Mouse (Mus musculus): Measurements from ENCODE around the gene Gabbr2. TPM values are rescaled to one million over a fixed set of nuclear protein-coding genes. Genes with fewer than 3 reads are reported as not detected.

The Gabbr2 gene
- polyA plus RNA-seq, 1 experiment from 2014 or later: 16.4 TPM

DNA sequence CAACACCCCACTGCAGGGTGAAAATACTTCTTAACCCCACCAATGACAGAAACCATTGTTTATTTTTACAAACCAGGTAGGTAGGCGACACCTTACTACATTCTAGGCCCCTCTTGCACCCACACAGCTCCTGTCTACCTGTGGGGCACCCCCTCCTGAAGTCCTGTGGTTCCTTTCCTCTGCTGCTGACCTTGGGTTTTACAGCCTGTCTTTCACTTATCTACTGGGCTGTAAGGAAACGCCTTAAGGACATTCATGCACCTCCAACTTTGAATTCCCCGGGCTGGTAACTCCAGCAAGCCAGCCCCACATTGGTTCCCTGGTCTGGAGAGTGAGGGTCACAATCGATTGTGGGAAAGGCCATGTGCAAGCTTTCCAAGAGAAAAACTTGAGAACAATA lies 34.7 kb downstream of the Gabbr2 start:
- H3K36me3 ChIP-seq (ENCODE audit: control insufficient read depth, insufficient read depth, low read length): no peaks in the 10 kb centered on the region
- no peak overlapping the region for H3K27ac ChIP-seq (ENCODE audit: low read depth, low read length)
- no peaks in the 10 kb centered on the region for H3K9me3 ChIP-seq (ENCODE audit: control insufficient read depth, low read length)
- no peak overlapping the region for H3K9ac ChIP-seq (replicated peaks; ENCODE audit: low read depth, low read length)
- H3K4me3 ChIP-seq (ENCODE audit: low read depth, low read length): no peak overlapping the region
- no peak for ATAC-seq (ENCODE audit: low read depth)
- H3K4me2 ChIP-seq (ENCODE audit: low read depth, low read length): no peak overlapping the region
- H3K27me3 ChIP-seq (ENCODE audit: control insufficient read depth, insufficient read depth, low read length): no peaks in the 10 kb centered on the region
- 74% methylated on average over 4 of the region's 4 CpGs for WGBS
- no peaks in the 10 kb centered on the region for H3K4me1 ChIP-seq (ENCODE audit: control insufficient read depth, insufficient read depth, low read length)

DNA sequence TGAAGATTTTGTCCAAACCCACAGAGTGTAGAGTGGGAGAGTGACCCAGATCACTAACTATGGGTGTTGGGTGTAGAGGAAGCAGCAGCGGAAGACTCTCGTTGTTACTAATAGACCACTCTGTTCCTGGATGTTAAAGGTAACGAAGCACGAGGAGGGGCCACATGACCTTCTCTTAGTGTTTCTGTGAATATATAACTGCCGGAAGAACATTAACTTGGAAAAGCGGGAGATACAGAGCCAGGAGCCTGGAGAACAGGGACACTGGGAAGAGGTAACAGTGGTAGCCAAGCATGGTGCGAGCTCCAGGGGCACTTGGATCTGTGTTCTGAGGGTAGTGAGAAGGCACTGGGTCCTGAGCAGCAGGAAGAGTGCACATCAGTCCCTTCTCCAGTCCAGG lies 38.7 kb downstream of the Gabbr2 start:
- H3K4me3 ChIP-seq (ENCODE audit: low read depth, low read length): no peak overlapping the region
- ATAC-seq (ENCODE audit: low read depth): no peak
- no peak overlapping the region for H3K9ac ChIP-seq (replicated peaks; ENCODE audit: low read depth, low read length)
- H3K27me3 ChIP-seq (ENCODE audit: control insufficient read depth, insufficient read depth, low read length): no peaks in the 10 kb centered on the region
- H3K36me3 ChIP-seq (ENCODE audit: control insufficient read depth, insufficient read depth, low read length): no peaks in the 10 kb centered on the region
- no peak overlapping the region for H3K4me2 ChIP-seq (ENCODE audit: low read depth, low read length)
- H3K27ac ChIP-seq (ENCODE audit: low read depth, low read length): no peak overlapping the region
- no peaks in the 10 kb centered on the region for H3K4me1 ChIP-seq (ENCODE audit: control insufficient read depth, insufficient read depth, low read length)
- 86% methylated on average over 7 of the region's 7 CpGs for WGBS
- H3K9me3 ChIP-seq (ENCODE audit: control insufficient read depth, low read length): no peaks in the 10 kb centered on the region

DNA sequence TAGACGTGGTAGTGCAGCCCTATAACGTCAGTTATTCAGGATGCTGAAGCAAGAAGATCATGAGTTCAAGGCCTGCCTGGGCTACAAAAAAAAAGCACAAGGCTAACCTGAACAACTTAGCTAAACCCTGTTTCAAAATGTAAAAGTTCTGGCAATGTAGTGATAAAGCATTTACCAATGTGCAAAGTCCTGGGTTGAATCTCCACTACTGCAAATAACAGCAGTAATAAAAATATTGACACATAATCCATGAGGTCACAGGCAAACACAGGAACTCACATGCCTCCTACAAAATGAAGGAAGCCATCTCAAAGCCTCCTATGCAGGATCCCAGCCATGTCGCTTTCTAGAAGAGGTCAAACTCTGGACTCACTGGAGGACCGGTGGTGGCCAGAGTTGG lies 39.1 kb downstream of the Gabbr2 start:
- Histone ChIP-seq H3K27me3 (ENCODE audit: control insufficient read depth, insufficient read depth, low read length) (no peaks in the 10 kb centered on the region), H3K9ac (replicated peaks; ENCODE audit: low read depth, low read length) (no peak overlapping the region), H3K27ac (ENCODE audit: low read depth, low read length) (no peak overlapping the region), H3K4me2 (ENCODE audit: low read depth, low read length) (no peak overlapping the region), H3K36me3 (ENCODE audit: control insufficient read depth, insufficient read depth, low read length) (no peaks in the 10 kb centered on the region), H3K4me3 (ENCODE audit: low read depth, low read length) (no peak overlapping the region), H3K9me3 (ENCODE audit: control insufficient read depth, low read length) (no peaks in the 10 kb centered on the region), H3K4me1 (ENCODE audit: control insufficient read depth, insufficient read depth, low read length) (no peaks in the 10 kb centered on the region)
- WGBS: 87% methylated on average over 4 of the region's 4 CpGs
- no peak for ATAC-seq (ENCODE audit: low read depth)

DNA sequence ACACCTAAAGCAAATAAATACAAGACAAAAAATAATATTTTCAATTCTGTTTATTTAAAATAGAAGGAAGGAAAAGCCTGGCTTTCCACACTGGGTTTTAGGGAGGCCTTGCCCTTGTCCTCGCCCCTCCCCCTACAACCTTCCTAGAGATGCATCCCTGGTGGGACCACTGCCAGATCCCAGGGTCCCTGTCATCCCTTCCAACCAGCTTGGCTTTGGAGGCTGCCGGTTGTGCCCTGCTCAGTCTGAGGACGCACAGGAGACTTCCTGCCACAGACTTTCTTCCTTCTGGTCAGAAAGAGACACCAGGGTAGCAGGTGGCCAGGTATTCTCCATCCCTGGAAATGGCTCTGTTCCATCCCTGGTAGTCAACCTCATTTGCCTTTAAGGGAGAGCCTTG lies 57.4 kb downstream of the Gabbr2 start:
- H3K4me2 ChIP-seq (ENCODE audit: low read depth, low read length): no peak overlapping the region
- no peak overlapping the region for H3K4me3 ChIP-seq (ENCODE audit: low read depth, low read length)
- H3K36me3 ChIP-seq (ENCODE audit: control insufficient read depth, insufficient read depth, low read length): no peaks in the 10 kb centered on the region
- no peak for ATAC-seq (ENCODE audit: low read depth)
- no peak overlapping the region for H3K9ac ChIP-seq (replicated peaks; ENCODE audit: low read depth, low read length)
- 78% methylated on average over 3 of the region's 3 CpGs for WGBS
- no peaks in the 10 kb centered on the region for H3K9me3 ChIP-seq (ENCODE audit: control insufficient read depth, low read length)
- H3K4me1 ChIP-seq (ENCODE audit: control insufficient read depth, insufficient read depth, low read length): no peaks in the 10 kb centered on the region
- no peaks in the 10 kb centered on the region for H3K27me3 ChIP-seq (ENCODE audit: control insufficient read depth, insufficient read depth, low read length)
- no peak overlapping the region for H3K27ac ChIP-seq (ENCODE audit: low read depth, low read length)

DNA sequence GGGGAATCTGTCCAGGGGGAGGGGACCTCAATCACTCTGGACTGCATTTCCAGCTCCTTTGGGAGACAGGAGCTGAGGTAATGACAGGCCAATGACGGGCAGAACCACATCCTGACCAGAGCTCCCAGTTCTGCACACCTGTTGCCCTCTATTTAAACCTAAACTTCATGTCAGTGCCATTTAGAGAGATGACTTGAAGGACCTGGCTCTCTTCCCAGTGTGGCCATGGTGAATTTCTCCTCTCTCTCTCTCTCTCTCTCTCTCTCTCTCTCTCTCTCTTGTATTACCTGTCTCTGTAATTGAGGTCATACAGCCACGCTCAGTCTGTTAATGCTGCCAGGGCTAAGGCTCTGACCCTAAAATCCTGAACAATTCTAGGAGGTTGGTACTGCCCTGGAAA lies 58.1 kb downstream of the Gabbr2 start:
- no peak for ATAC-seq (ENCODE audit: low read depth)
- Histone ChIP-seq H3K9me3 (ENCODE audit: control insufficient read depth, low read length) (no peaks in the 10 kb centered on the region), H3K9ac (replicated peaks; ENCODE audit: low read depth, low read length) (no peak overlapping the region), H3K4me1 (ENCODE audit: control insufficient read depth, insufficient read depth, low read length) (no peaks in the 10 kb centered on the region), H3K4me2 (ENCODE audit: low read depth, low read length) (no peak overlapping the region), H3K36me3 (ENCODE audit: control insufficient read depth, insufficient read depth, low read length) (no peaks in the 10 kb centered on the region), H3K27me3 (ENCODE audit: control insufficient read depth, insufficient read depth, low read length) (no peaks in the 10 kb centered on the region), H3K27ac (ENCODE audit: low read depth, low read length) (no peak overlapping the region), H3K4me3 (ENCODE audit: low read depth, low read length) (no peak overlapping the region)
- WGBS: 80% methylated on average over 2 of the region's 2 CpGs

DNA sequence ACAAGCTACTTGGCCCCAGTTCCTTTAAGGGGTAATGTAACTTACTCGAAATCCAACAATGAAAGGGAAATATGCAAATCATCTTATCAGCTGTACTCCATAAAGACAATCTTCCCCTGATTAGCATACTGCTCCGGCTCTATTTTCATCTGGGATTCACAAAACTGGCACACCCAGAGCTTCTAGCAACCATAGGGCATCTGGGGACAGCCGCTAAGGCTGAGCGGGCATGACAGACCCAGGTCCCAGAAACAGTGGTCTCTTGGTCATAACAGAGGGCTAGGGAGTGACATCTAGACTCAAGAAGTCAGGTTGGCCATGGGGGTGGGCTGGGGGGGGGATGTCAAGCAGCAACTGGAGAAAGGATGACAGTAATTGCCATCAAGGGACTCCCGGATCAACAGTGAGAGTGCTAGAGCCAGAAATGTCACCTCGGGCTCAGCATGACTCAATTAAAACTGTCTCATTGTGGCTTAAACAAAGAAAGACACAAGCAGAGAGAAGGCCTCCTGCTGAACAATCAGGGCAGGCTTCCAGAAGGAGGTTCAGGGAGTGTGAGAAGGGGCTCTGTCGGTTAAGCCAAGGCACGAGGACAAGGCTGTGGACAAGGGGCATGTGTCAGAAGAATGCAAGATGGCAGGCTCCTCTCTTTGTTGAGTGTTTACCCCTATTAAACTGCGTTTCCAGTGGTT lies 59.8 kb downstream of the Gabbr2 start:
- Histone ChIP-seq H3K27ac (ENCODE audit: low read depth, low read length) (no peak overlapping the region), H3K4me2 (ENCODE audit: low read depth, low read length) (no peak overlapping the region), H3K9me3 (ENCODE audit: control insufficient read depth, low read length) (no peaks in the 10 kb centered on the region), H3K9ac (replicated peaks; ENCODE audit: low read depth, low read length) (no peak overlapping the region), H3K36me3 (ENCODE audit: control insufficient read depth, insufficient read depth, low read length) (no peaks in the 10 kb centered on the region), H3K4me3 (ENCODE audit: low read depth, low read length) (no peak overlapping the region), H3K27me3 (ENCODE audit: control insufficient read depth, insufficient read depth, low read length) (no peaks in the 10 kb centered on the region), H3K4me1 (ENCODE audit: control insufficient read depth, insufficient read depth, low read length) (no peaks in the 10 kb centered on the region)
- no peak for ATAC-seq (ENCODE audit: low read depth)
- 42% methylated on average over 9 of the region's 9 CpGs for WGBS

DNA sequence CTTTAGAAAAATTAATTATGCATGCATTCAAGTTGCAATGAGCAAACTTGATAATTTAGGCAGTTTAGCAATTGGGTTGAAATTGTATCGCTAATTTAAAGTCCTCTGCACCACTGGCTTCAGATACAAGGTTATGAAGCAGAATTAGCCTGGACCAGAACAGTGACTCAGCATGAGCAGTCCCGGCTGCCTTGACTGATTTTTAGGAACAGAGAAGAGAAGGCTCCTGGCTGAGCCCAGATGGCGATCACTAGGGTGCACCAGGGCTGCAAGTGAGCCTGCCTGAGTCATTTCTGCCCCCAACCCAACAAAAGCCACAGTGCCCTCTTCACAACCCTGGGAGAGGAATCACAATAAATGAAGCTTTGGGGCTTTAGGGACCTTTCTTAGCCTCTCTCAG lies 63.6 kb downstream of the Gabbr2 start:
- H3K9ac ChIP-seq (replicated peaks; ENCODE audit: low read depth, low read length): no peak overlapping the region
- no peak for ATAC-seq (ENCODE audit: low read depth)
- 58% methylated on average over 3 of the region's 3 CpGs for WGBS
- no peaks in the 10 kb centered on the region for H3K4me1 ChIP-seq (ENCODE audit: control insufficient read depth, insufficient read depth, low read length)
- H3K9me3 ChIP-seq (ENCODE audit: control insufficient read depth, low read length): no peaks in the 10 kb centered on the region
- no peak overlapping the region for H3K27ac ChIP-seq (ENCODE audit: low read depth, low read length)
- no peak overlapping the region for H3K4me3 ChIP-seq (ENCODE audit: low read depth, low read length)
- no peak overlapping the region for H3K4me2 ChIP-seq (ENCODE audit: low read depth, low read length)
- no peaks in the 10 kb centered on the region for H3K36me3 ChIP-seq (ENCODE audit: control insufficient read depth, insufficient read depth, low read length)
- no peaks in the 10 kb centered on the region for H3K27me3 ChIP-seq (ENCODE audit: control insufficient read depth, insufficient read depth, low read length)

DNA sequence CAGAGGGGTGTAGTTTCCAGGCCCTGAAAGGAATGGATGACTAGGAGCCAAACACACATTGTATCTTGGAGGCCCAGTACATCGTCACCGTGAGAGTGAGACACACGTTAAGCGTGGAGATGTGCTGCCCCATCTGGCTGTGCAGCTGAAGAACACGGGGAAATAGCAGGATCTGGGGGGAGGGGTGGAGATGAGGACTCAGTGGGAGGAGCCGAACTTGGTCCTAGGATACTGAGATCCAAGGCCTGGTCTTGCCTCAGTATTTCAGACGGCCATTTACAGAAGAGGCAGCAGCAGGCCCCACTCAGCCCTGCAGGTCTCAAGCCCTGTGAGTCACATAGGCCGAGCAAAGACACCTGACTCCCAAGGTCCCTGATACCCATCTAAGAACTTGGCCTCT lies 72.5 kb downstream of the Gabbr2 start:
- H3K9ac ChIP-seq (replicated peaks; ENCODE audit: low read depth, low read length): no peak overlapping the region
- H3K9me3 ChIP-seq (ENCODE audit: control insufficient read depth, low read length): no peaks in the 10 kb centered on the region
- H3K27ac ChIP-seq (ENCODE audit: low read depth, low read length): no peak overlapping the region
- no peaks in the 10 kb centered on the region for H3K36me3 ChIP-seq (ENCODE audit: control insufficient read depth, insufficient read depth, low read length)
- H3K27me3 ChIP-seq (ENCODE audit: control insufficient read depth, insufficient read depth, low read length): no peaks in the 10 kb centered on the region
- H3K4me2 ChIP-seq (ENCODE audit: low read depth, low read length): no peak overlapping the region
- H3K4me3 ChIP-seq (ENCODE audit: low read depth, low read length): no peak overlapping the region
- ATAC-seq (ENCODE audit: low read depth): peak; percentile 70; the same call in 1 of the 2 replicates
- no peaks in the 10 kb centered on the region for H3K4me1 ChIP-seq (ENCODE audit: control insufficient read depth, insufficient read depth, low read length)
- 36% methylated on average over 8 of the region's 8 CpGs for WGBS

DNA sequence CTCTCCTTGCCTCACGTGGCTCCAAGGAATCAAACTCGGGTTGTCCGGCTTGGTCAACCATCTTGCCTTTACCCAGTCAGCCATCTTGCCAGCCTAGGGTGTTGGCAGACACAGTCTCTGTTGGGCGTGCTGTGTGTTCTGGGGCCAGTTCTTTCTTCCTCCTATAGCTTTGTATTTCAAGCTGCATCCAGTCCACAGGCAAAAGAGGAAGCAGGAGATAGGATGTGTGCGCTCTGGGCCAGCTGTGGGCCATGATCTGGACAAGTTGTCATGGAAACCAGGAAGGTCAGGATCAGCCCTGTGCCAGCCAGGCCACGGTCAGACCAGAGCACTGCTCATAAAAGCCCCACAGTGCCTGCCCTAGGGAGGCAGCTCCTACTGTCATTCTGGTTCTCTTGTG lies 74.9 kb downstream of the Gabbr2 start:
- Histone ChIP-seq H3K27ac (ENCODE audit: low read depth, low read length) (no peak overlapping the region), H3K9ac (replicated peaks; ENCODE audit: low read depth, low read length) (no peak overlapping the region), H3K36me3 (ENCODE audit: control insufficient read depth, insufficient read depth, low read length) (no peaks in the 10 kb centered on the region), H3K27me3 (ENCODE audit: control insufficient read depth, insufficient read depth, low read length) (no peaks in the 10 kb centered on the region), H3K4me2 (ENCODE audit: low read depth, low read length) (no peak overlapping the region), H3K9me3 (ENCODE audit: control insufficient read depth, low read length) (no peaks in the 10 kb centered on the region), H3K4me1 (ENCODE audit: control insufficient read depth, insufficient read depth, low read length) (no peaks in the 10 kb centered on the region), H3K4me3 (ENCODE audit: low read depth, low read length) (no peak overlapping the region)
- WGBS: 80% methylated on average over 6 of the region's 6 CpGs
- ATAC-seq (ENCODE audit: low read depth): no peak
